Mouse (Mus musculus) testis, adult 2 months (tissue): ENCODE measurements around the gene Ppfia3.

Source experiments
- CTCF ChIP-seq: fragments of 200-500 bp; IDR thresholded peaks from 2 replicates; pipeline ENCODE4 v1.5.1; 2012; ENCODE audit warnings: low read depth, mild to moderate bottlenecking, inconsistent platforms, low read length, moderate library complexity; ENCODE audit not compliant: control insufficient read depth, insufficient read depth, insufficient replicate concordance
- POLR2A ChIP-seq: fragments of 200-500 bp; IDR thresholded peaks from 2 replicates; pipeline ENCODE4 v1.6.1; 2012; ENCODE audit warnings: low read depth, mild to moderate bottlenecking, inconsistent platforms, low read length, moderate library complexity; ENCODE audit not compliant: control insufficient read depth

- no peak for TF ChIP-seq CTCF
- no peak for TF ChIP-seq POLR2A
These were observed 51.6 kb downstream of the Ppfia3 start for GRCm38 (mm10) chr7:45315182-45315701.
